Mouse (Mus musculus) intestine, embryonic 16.5 days (tissue): ENCODE results near the gene Tcte2. TPM values are rescaled to one million over a fixed set of nuclear protein-coding genes. Genes with fewer than 3 reads are reported as not detected.
A peak's percentile ranks its signal among the peaks of the same experiment; 100 is the strongest.

ENCODE experiments used
- ATAC-seq: fragments of 200-750 bp; cut with Nextera tagmentation; 2 replicates; pipeline ENCODE4 v1.8.0; 2017; ENCODE audit warnings: moderate TSS enrichment, moderate library complexity
- H3K27ac ChIP-seq: fragments of 300-500 bp; sonication (generic); 2 replicates; pipeline ENCODE4 v1.5.1; 2014; ENCODE audit warnings: mild to moderate bottlenecking, low read length
- H3K27me3 ChIP-seq: fragments of 300-500 bp; sonication (generic); replicated peaks from 2 replicates; pipeline ENCODE4 v1.6.1; 2014; ENCODE audit warnings: low read length, control low read depth, mixed read lengths; ENCODE audit not compliant: control insufficient read depth, insufficient read depth
- H3K36me3 ChIP-seq: fragments of 300-500 bp; sonication (generic); 2 replicates; pipeline ENCODE4 v1.6.1; 2014; ENCODE audit warnings: low read length, control low read depth; ENCODE audit not compliant: control insufficient read depth, insufficient read depth
- H3K4me1 ChIP-seq: fragments of 300-500 bp; sonication (generic); 2 replicates; pipeline ENCODE4 v1.6.1; 2014; ENCODE audit warnings: low read length, control low read depth, mixed read lengths; ENCODE audit not compliant: control insufficient read depth, insufficient read depth
- H3K4me2 ChIP-seq: fragments of 300-500 bp; sonication (generic); 2 replicates; pipeline ENCODE4 v1.6.1; 2014; ENCODE audit warnings: low read depth, low read length, control low read depth
- H3K4me3 ChIP-seq: fragments of 300-500 bp; sonication (generic); 2 replicates; pipeline ENCODE4 v1.5.1; 2014; ENCODE audit warnings: mild to moderate bottlenecking, low read length
- H3K9ac ChIP-seq: fragments of 300-500 bp; sonication (generic); 2 replicates; pipeline ENCODE4 v1.6.1; 2014; ENCODE audit warnings: low read depth, low read length
- H3K9me3 ChIP-seq: fragments of 300-500 bp; sonication (generic); 2 replicates; pipeline ENCODE4 v1.6.1; 2016; ENCODE audit warnings: low read length, control low read depth; ENCODE audit not compliant: control insufficient read depth
- WGBS: fragments of 180-500 bp; shearing (Covaris S2); extraction: QIAGEN DNeasy Blood & Tissue Kit; methylation state at CpG from one replicate; pipeline ENCODE4 v1.1.7; 2014; 5-methylcytosine and 5-hydroxymethylcytosine counted together
- polyA plus RNA-seq: library from polyadenylated mRNA; unstranded; fragments of >200 nt; fragmentation: Nextera tagmentation; extraction: Ambion mirVana; gene quantifications from 2 replicates; pipeline ENCODE4 v1.2.1, GENCODE M21; 2015

Tcte2 gene
- polyA plus RNA-seq, 1 experiment from 2014 or later = 4.0 TPM

- Histone ChIP-seq H3K4me1 (no peaks in the 10 kb centered on the region), H3K36me3 (no peaks in the 10 kb centered on the region), H3K27me3 (no peaks in the 10 kb centered on the region), H3K9me3 (no peaks in the 10 kb centered on the region), H3K9ac (no peak overlapping the region), H3K27ac (no peak overlapping the region), H3K4me2 (no peak overlapping the region), H3K4me3 (no peak overlapping the region)
- WGBS = 66% methylated on average over 6 of the region's 6 CpGs
- ATAC-seq = no peak
Observed at GRCm38 (mm10) chr17:13716336-13716735, 45.3 kb downstream of the Tcte2 start.

- Histone ChIP-seq H3K9ac (no peak overlapping the region), H3K4me3 (no peak overlapping the region), H3K36me3 (no peaks in the 10 kb centered on the region), H3K4me1 (no peaks in the 10 kb centered on the region), H3K27ac (no peak overlapping the region), H3K9me3 (no peaks in the 10 kb centered on the region), H3K4me2 (no peak overlapping the region), H3K27me3 (no peaks in the 10 kb centered on the region)
- WGBS = 64% methylated on average over 9 of the region's 9 CpGs
- ATAC-seq = 0 out of 2 replicates have a peak, but pooled peaks have one; percentile 23
Observed at GRCm38 (mm10) chr17:13715511-13715910, 46.1 kb downstream of the Tcte2 start.

- H3K9ac ChIP-seq = no peak overlapping the region
- H3K4me1 ChIP-seq = no peaks in the 10 kb centered on the region
- no peak overlapping the region for H3K4me3 ChIP-seq
- ATAC-seq = no peak
- H3K27me3 ChIP-seq = no peaks in the 10 kb centered on the region
- H3K36me3 ChIP-seq = no peaks in the 10 kb centered on the region
- 60% methylated on average over 4 of the region's 4 CpGs for WGBS
- no peaks in the 10 kb centered on the region for H3K9me3 ChIP-seq
- H3K27ac ChIP-seq = no peak overlapping the region
- H3K4me2 ChIP-seq = no peak overlapping the region
Observed at GRCm38 (mm10) chr17:13714654-13715053, 47.0 kb downstream of the Tcte2 start.

GRCm38 (mm10) chr17:13714128-13714527, 47.5 kb downstream of the Tcte2 start:
- Histone ChIP-seq H3K9ac (no peak overlapping the region), H3K4me2 (no peak overlapping the region), H3K27ac (no peak overlapping the region), H3K4me3 (no peak overlapping the region), H3K27me3 (no peaks in the 10 kb centered on the region), H3K9me3 (no peaks in the 10 kb centered on the region), H3K36me3 (no peaks in the 10 kb centered on the region), H3K4me1 (no peaks in the 10 kb centered on the region)
- 87% methylated on average over 4 of the region's 4 CpGs for WGBS
- ATAC-seq = no peak

GRCm38 (mm10) chr17:13712518-13712917, 49.1 kb downstream of the Tcte2 start:
- ATAC-seq = no peak
- Histone ChIP-seq H3K4me3 (no peak overlapping the region), H3K4me1 (no peaks in the 10 kb centered on the region), H3K27me3 (no peaks in the 10 kb centered on the region), H3K9ac (no peak overlapping the region), H3K4me2 (no peak overlapping the region), H3K36me3 (no peaks in the 10 kb centered on the region), H3K9me3 (no peaks in the 10 kb centered on the region), H3K27ac (no peak overlapping the region)
- WGBS = 90% methylated on average over 3 of the region's 3 CpGs

GRCm38 (mm10) chr17:13712116-13712515, 49.5 kb downstream of the Tcte2 start:
- no peak overlapping the region for H3K4me2 ChIP-seq
- no peak for ATAC-seq
- WGBS = 65% methylated on average over 6 of the region's 6 CpGs

GRCm38 (mm10) chr17:13711173-13711572, 50.5 kb downstream of the Tcte2 start:
- Histone ChIP-seq H3K36me3 (no peaks in the 10 kb centered on the region), H3K27me3 (no peaks in the 10 kb centered on the region), H3K27ac (no peak overlapping the region), H3K9me3 (no peaks in the 10 kb centered on the region), H3K4me2 (no peak overlapping the region), H3K4me1 (no peaks in the 10 kb centered on the region), H3K9ac (no peak overlapping the region), H3K4me3 (no peak overlapping the region)
- WGBS = 75% methylated on average over 5 of the region's 5 CpGs
- ATAC-seq = no peak

More at GRCm38 (mm10) chr17:13712116-13712515, 49.5 kb downstream of the Tcte2 start:
- no peaks in the 10 kb centered on the region for H3K9me3 ChIP-seq
- H3K9ac ChIP-seq = no peak overlapping the region
- no peaks in the 10 kb centered on the region for H3K4me1 ChIP-seq
- H3K27me3 ChIP-seq = no peaks in the 10 kb centered on the region
- no peaks in the 10 kb centered on the region for H3K36me3 ChIP-seq
- H3K27ac ChIP-seq = no peak overlapping the region
- no peak overlapping the region for H3K4me3 ChIP-seq

GRCm38 (mm10) chr17:13705481-13705921, 56.1 kb downstream of the Tcte2 start:
- no peak overlapping the region for H3K9ac ChIP-seq
- no peaks in the 10 kb centered on the region for H3K27me3 ChIP-seq
- no peak overlapping the region for H3K27ac ChIP-seq
- H3K4me1 ChIP-seq = peaks cover 11% of the 10 kb centered on the region
- ATAC-seq = peak; percentile 32; the same call in 1 of the 2 replicates
- no peaks in the 10 kb centered on the region for H3K9me3 ChIP-seq
- H3K36me3 ChIP-seq = no peaks in the 10 kb centered on the region
- no peak overlapping the region for H3K4me3 ChIP-seq
- H3K4me2 ChIP-seq = no peak overlapping the region
- 32% methylated on average over 4 of the region's 4 CpGs for WGBS

- no peak overlapping the region for H3K9ac ChIP-seq
- no peaks in the 10 kb centered on the region for H3K9me3 ChIP-seq
- whole genome bisulfite sequencing = 32% methylated on average over 9 of the region's 9 CpGs
- H3K4me2 ChIP-seq = no peak overlapping the region
- no peaks in the 10 kb centered on the region for H3K36me3 ChIP-seq
- H3K27me3 ChIP-seq = no peaks in the 10 kb centered on the region
- no peak overlapping the region for H3K27ac ChIP-seq
- no peak for ATAC-seq
- H3K4me1 ChIP-seq = peaks cover 24% of the 10 kb centered on the region
- no peak overlapping the region for H3K4me3 ChIP-seq
Observed at GRCm38 (mm10) chr17:13703611-13704320, 57.9 kb downstream of the Tcte2 start.
